Mouse (Mus musculus) liver (tissue): ENCODE results near the gene Tmem248.

ENCODE experiments used
- DNase-seq: peaks from one replicate; pipeline ENCODE4 v3.0.0-alpha.2; 2020; ENCODE audit warnings: mixed read lengths

Tmem248 gene

GRCm38 (mm10) chr5:130264433-130265005 lies 47.6 kb downstream of the Tmem248 start:
- no peak for DNase-seq

GRCm38 (mm10) chr5:130266651-130267050 lies 49.8 kb downstream of the Tmem248 start:
- DNase-seq: peak; percentile 82

- DNase-seq: peak; percentile 33
Measured at GRCm38 (mm10) chr5:130267316-130267715, 50.4 kb downstream of the Tmem248 start.

GRCm38 (mm10) chr5:130268976-130269375 lies 52.1 kb downstream of the Tmem248 start:
- DNase-seq: no peak

- DNase-seq: no peak
Measured at GRCm38 (mm10) chr5:130272344-130272743, 55.5 kb downstream of the Tmem248 start.

GRCm38 (mm10) chr5:130273046-130273445 lies 56.2 kb downstream of the Tmem248 start:
- DNase-seq: no peak

GRCm38 (mm10) chr5:130275509-130275908 lies 58.6 kb downstream of the Tmem248 start:
- no peak for DNase-seq

GRCm38 (mm10) chr5:130278011-130278472 lies 61.2 kb downstream of the Tmem248 start:
- DNase-seq: no peak

- DNase-seq: no peak
Measured at GRCm38 (mm10) chr5:130283079-130283732, 66.3 kb downstream of the Tmem248 start.

- DNase-seq: no peak
Measured at GRCm38 (mm10) chr5:130288106-130288505, 71.2 kb downstream of the Tmem248 start.

- DNase-seq: no peak
Measured at GRCm38 (mm10) chr5:130290242-130290641, 73.4 kb downstream of the Tmem248 start.

- no peak for DNase-seq
Measured at GRCm38 (mm10) chr5:130290775-130291174, 73.9 kb downstream of the Tmem248 start.

- no peak for DNase-seq
Measured at GRCm38 (mm10) chr5:130292976-130293375, 76.1 kb downstream of the Tmem248 start.
